Mouse (Mus musculus) embryonic fibroblast, embryonic 13.5 days (primary cell): ENCODE measurements around the gene Gm17416. TPM values are rescaled to one million over a fixed set of nuclear protein-coding genes. Genes with fewer than 3 reads are reported as not detected.
A peak's percentile ranks its signal among the peaks of the same experiment; 100 is the strongest.

ENCODE experiments used
- H3K27ac ChIP-seq: 2 replicates; pipeline ENCODE4 v1.5.1; 2012; ENCODE audit warnings: low read length, control low read depth, inconsistent platforms; ENCODE audit not compliant: insufficient read depth
- H3K4me1 ChIP-seq: 2 replicates; pipeline ENCODE4 v1.6.1; 2011; ENCODE audit warnings: low read length; ENCODE audit not compliant: control insufficient read depth, insufficient read depth
- H3K4me3 ChIP-seq: 2 replicates; pipeline ENCODE4 v1.5.1; 2011; ENCODE audit warnings: mild to moderate bottlenecking, control low read depth, low read length; ENCODE audit not compliant: insufficient read depth
- CTCF ChIP-seq: IDR thresholded peaks from 2 replicates; pipeline ENCODE4 v1.5.1; 2011; ENCODE audit warnings: mild to moderate bottlenecking, control low read depth, low read length, moderate library complexity, borderline replicate concordance; ENCODE audit not compliant: insufficient read depth
- POLR2A ChIP-seq: IDR thresholded peaks from 2 replicates; pipeline ENCODE4 v1.6.1; 2011; ENCODE audit warnings: low read depth, mild to moderate bottlenecking, control low read depth, low read length, moderate library complexity
- polyA plus RNA-seq: library from polyadenylated mRNA; stranded (reverse); fragments of >200 nt; gene quantifications from 2 replicates; pipeline ENCODE4 v1.2.4, GENCODE M21; 2011; ENCODE audit warnings: low read depth; ENCODE audit not compliant: missing spikeins, insufficient read length

The Gm17416 gene
- not detected in 2 replicates for polyA plus RNA-seq

GRCm38 (mm10) chr2:152569038-152569437 lies at the start of gene Gm17416:
Gene Gm17416, plus strand, starts transcription at chr2:152569338.
- H3K27ac ChIP-seq, result no peak within 1 kb of the TSS
- H3K4me1 ChIP-seq, result no peaks in the 10 kb centered on the region
- TF ChIP-seq CTCF (no peak), POLR2A (no peak)
- no peak within 1 kb of the TSS for H3K4me3 ChIP-seq

- Histone ChIP-seq H3K27ac (no peak within 1 kb of the TSS), H3K4me3 (no peak within 1 kb of the TSS), H3K4me1 (no peaks in the 10 kb centered on the region)
- TF ChIP-seq CTCF (no peak), POLR2A (no peak)
Measured at GRCm38 (mm10) chr2:152539944-152540710, 29.0 kb upstream of the Gm17416 start, which contains the start of gene Defb29. Gene Defb29, minus strand, starts transcription at chr2:152540098.

- Histone ChIP-seq H3K4me1 (no peaks in the 10 kb centered on the region), H3K4me3 (no peak overlapping the region), H3K27ac (no peak overlapping the region)
- TF ChIP-seq CTCF (no peak), POLR2A (no peak)
Measured at GRCm38 (mm10) chr2:152541979-152542378, 27.2 kb upstream of the Gm17416 start.

- Histone ChIP-seq H3K4me3 (no peak overlapping the region), H3K27ac (no peak overlapping the region)
- no peak for TF ChIP-seq POLR2A
- TF ChIP-seq CTCF, result no peak
Measured at GRCm38 (mm10) chr2:152542897-152543296, 26.2 kb upstream of the Gm17416 start.

DNA sequence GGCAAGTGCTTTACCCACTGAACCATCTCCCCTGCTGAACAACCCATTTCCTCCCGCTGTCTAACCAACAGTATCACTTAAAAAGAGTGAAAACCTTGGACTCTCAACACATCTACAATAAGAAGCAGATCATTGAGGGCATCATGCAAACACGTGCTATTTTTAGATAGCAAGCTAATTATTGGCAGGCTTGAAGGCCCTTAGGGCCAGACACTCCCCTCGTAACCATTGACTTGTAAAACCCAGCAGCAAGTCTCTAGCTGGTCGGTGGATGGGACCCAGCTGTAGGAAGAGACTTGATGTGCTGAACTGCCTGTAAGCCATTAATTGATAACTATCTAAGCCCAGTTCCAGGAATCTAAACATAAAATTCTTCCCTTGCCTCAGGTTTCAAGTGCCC lies 25.7 kb upstream of the Gm17416 start:
- TF ChIP-seq POLR2A (no peak), CTCF (no peak)
- H3K4me3 ChIP-seq, result no peak overlapping the region

More at GRCm38 (mm10) chr2:152542897-152543296, 26.2 kb upstream of the Gm17416 start:
- H3K4me1 ChIP-seq, result no peaks in the 10 kb centered on the region

DNA sequence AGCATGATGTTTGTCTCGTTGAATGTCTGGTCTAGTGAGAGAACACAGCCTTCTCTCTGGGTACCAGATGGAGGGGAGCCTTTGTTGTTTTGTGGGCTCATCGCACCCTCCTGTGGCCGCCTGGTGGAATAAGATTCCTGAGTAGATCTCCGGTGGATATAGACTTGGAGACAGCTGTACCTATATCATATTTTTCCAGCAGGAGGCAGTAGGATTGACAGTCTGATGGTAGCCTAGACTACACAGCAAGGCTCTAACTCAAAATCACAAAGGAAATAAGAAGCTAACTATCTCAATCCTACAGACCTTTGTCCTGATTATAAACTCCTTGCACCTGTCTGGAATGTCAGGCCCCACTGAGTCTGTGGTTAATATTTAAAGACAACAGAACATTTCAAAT lies 24.4 kb upstream of the Gm17416 start:
- no peak overlapping the region for H3K27ac ChIP-seq
- no peaks in the 10 kb centered on the region for H3K4me1 ChIP-seq
- TF ChIP-seq POLR2A (no peak), CTCF (peak; percentile 34; the same call in 1 of the 2 replicates)
- H3K4me3 ChIP-seq, result no peak overlapping the region

More for the DNA sequence above, 25.7 kb upstream of the Gm17416 start:
- Histone ChIP-seq H3K27ac (no peak overlapping the region), H3K4me1 (no peaks in the 10 kb centered on the region)

DNA sequence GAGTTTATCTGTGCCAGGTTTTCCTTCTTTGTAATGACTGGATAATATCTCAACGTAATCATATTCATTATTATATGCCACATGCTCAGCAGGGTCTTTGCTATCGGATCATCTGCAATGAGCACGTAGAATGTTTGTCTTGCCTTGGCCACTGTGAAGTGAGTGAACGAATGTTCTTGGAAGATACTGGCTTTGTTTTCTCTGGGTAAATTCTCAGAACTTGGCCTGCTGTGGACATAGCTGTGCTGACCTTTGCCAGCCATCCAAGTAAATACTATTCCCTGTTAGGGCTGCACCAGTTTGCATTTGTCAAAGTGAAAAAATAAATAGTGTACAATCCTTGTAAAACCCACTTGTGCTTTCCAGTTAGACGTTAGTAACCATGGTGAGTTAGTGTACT lies 21.0 kb upstream of the Gm17416 start:
- TF ChIP-seq POLR2A (no peak), CTCF (no peak)

GRCm38 (mm10) chr2:152553774-152554423 lies 15.2 kb upstream of the Gm17416 start:
- no peak overlapping the region for H3K27ac ChIP-seq
- TF ChIP-seq CTCF (peak; percentile 62), POLR2A (no peak)
- H3K4me1 ChIP-seq, result peaks cover 5% of the 10 kb centered on the region; the same call in 1 of the 2 replicates
- no peak overlapping the region for H3K4me3 ChIP-seq

More for the DNA sequence above, 21.0 kb upstream of the Gm17416 start:
- H3K4me3 ChIP-seq, result no peak overlapping the region
- H3K27ac ChIP-seq, result no peak overlapping the region
- no peaks in the 10 kb centered on the region for H3K4me1 ChIP-seq

GRCm38 (mm10) chr2:152556655-152557054 lies 12.5 kb upstream of the Gm17416 start:
- Histone ChIP-seq H3K4me3 (no peak overlapping the region), H3K27ac (no peak overlapping the region), H3K4me1 (peaks cover 5% of the 10 kb centered on the region; the same call in 1 of the 2 replicates)
- no peak for TF ChIP-seq POLR2A
- no peak for TF ChIP-seq CTCF

DNA sequence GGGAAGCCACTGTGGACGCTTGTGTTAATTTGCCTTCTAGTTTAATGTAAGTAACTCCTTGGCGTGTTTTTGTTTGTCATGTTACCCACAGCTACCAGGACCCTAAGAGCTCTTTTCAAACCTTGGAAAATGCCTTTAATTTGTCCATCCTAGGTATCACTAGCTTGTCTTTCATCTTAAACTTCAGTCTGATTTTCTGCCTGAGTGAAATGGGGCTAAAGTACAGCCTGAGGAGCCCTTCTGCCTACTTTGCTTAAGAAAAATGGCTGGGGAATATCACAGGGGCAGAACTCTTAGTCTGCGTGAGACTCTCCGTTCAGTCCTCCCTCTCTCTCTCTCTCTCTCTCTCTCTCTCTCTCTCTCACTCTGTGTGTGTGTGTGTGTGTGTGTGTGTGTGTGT lies 743 bp downstream of the Gm17416 start:
- Histone ChIP-seq H3K4me3 (no peak overlapping the region), H3K27ac (no peak overlapping the region), H3K4me1 (no peaks in the 10 kb centered on the region)
- TF ChIP-seq POLR2A (no peak), CTCF (no peak)

DNA sequence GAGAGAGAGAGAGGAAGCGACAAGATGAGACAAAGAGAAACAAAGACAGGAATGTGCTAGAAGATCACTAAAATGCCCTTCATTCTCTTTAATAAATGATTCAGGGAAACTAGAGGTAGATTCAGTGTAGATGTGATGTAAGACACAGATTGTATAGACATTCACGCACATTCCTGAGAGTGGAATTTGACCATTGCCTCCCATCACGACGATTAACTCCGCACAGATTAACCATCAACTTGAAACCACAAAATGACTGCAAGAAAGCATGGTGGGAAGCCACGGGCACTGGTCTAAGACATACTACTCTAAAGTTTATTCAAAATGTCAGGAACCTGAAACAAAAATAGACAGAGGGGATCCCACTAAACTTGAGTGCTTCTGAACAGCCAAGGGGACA lies 1.2 kb downstream of the Gm17416 start:
- Histone ChIP-seq H3K4me3 (no peak overlapping the region), H3K4me1 (no peaks in the 10 kb centered on the region), H3K27ac (no peak overlapping the region)
- TF ChIP-seq POLR2A (no peak), CTCF (no peak)
